Mouse (Mus musculus): ENCODE data around the gene Gm21083.
"Not testable (repeated sequence)": the region's sequence is repeated elsewhere in the genome, so short reads cannot be mapped to it uniquely, and the experiment has no call there.

DNA sequence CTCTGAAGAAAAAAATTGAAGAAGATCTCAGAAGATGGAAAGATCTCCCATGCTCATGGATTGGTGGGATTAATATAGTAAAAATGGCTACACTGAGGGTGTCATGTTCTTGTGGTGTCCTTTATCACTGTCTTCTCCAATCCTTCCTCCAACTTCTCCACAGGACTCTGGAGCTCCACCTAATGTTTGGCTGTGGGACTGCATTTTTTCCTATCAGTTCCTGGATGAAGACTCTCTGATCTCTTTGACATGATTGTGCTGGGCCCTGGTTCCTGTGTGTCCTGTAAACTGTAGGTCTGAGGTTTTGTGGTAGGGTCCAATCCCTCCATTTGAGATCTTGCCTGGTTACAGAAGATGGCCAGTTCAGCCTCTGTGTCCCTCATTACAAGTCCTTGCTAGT, 9.2 kb downstream of the Gm21083 start:
- not testable (repeated sequence) for TF ChIP-seq CTCF (IDR thresholded peaks at IDR 0.05; ENCODE audit: control insufficient read depth, insufficient read depth, low read length); POLR2A (IDR thresholded peaks at IDR 0.05; ENCODE audit: borderline replicate concordance, control insufficient read depth, low read depth, low read length)
